Mouse (Mus musculus) stomach, postnatal 0 days (tissue): ENCODE results near the gene Lrrc49. TPM values are rescaled to one million over a fixed set of nuclear protein-coding genes. Genes with fewer than 3 reads are reported as not detected.
A peak's percentile ranks its signal among the peaks of the same experiment; 100 is the strongest.

Experiments used
- ATAC-seq: fragments of 200-750 bp; cut with Nextera tagmentation; 2 replicates; pipeline ENCODE4 v1.8.0; 2017; ENCODE audit not compliant: low FRiP score, low TSS enrichment
- DNase-seq: peaks from one replicate; pipeline ENCODE4 v3.0.0-alpha.2; 2016; ENCODE audit warnings: low spot score
- H3K27ac ChIP-seq: fragments of 300-500 bp; sonication (generic); replicated peaks from 2 replicates; pipeline ENCODE4 v1.5.1; 2014; ENCODE audit warnings: mild to moderate bottlenecking, control low read depth
- H3K27me3 ChIP-seq: fragments of 300-500 bp; sonication (generic); 2 replicates; pipeline ENCODE4 v1.6.1; 2014; ENCODE audit warnings: low read length; ENCODE audit not compliant: control insufficient read depth, insufficient read depth
- H3K36me3 ChIP-seq: fragments of 300-500 bp; sonication (generic); 2 replicates; pipeline ENCODE4 v1.6.1; 2014; ENCODE audit warnings: low read length, mixed read lengths; ENCODE audit not compliant: control insufficient read depth, insufficient read depth
- H3K4me1 ChIP-seq: fragments of 300-500 bp; sonication (generic); replicated peaks from 2 replicates; pipeline ENCODE4 v1.6.1; 2014; ENCODE audit warnings: antibody characterized with exemption; ENCODE audit not compliant: control insufficient read depth, insufficient read depth
- H3K4me2 ChIP-seq: fragments of 300-500 bp; sonication (generic); replicated peaks from 2 replicates; pipeline ENCODE4 v1.6.1; 2014; ENCODE audit warnings: low read depth, mild to moderate bottlenecking, control low read depth, moderate library complexity
- H3K4me3 ChIP-seq: fragments of 300-500 bp; sonication (generic); 2 replicates; pipeline ENCODE4 v1.5.1; 2014; ENCODE audit warnings: low read depth, low read length, control low read depth
- H3K9ac ChIP-seq: fragments of 300-500 bp; sonication (generic); 2 replicates; pipeline ENCODE4 v1.6.1; 2014; ENCODE audit warnings: mild to moderate bottlenecking, low read length, control low read depth, mixed read lengths
- H3K9me3 ChIP-seq: fragments of 300-500 bp; sonication (generic); 2 replicates; pipeline ENCODE4 v1.6.1; 2016; ENCODE audit warnings: low read length; ENCODE audit not compliant: control insufficient read depth
- CTCF ChIP-seq: IDR thresholded peaks from 2 replicates; pipeline ENCODE4 v1.5.1; 2016; ENCODE audit warnings: antibody characterized with exemption, low read depth, mild to moderate bottlenecking, moderate library complexity
- EP300 ChIP-seq: optimal IDR thresholded peaks from 2 replicates; pipeline ENCODE3; 2016; ENCODE audit warnings: antibody characterized with exemption
- WGBS: fragments of 180-500 bp; shearing (Covaris S2); extraction: QIAGEN DNeasy Blood & Tissue Kit; methylation state at CpG from one replicate; pipeline ENCODE4 v1.1.7; 2014; 5-methylcytosine and 5-hydroxymethylcytosine counted together
- polyA plus RNA-seq: library from polyadenylated mRNA; unstranded; fragments of >200 nt; fragmentation: Nextera tagmentation; extraction: Ambion mirVana; gene quantifications from 2 replicates; pipeline ENCODE4 v1.2.1, GENCODE M21; 2015

The Lrrc49 gene
- polyA plus RNA-seq, 1 experiment from 2014 or later: 10.5 TPM

- no peaks in the 10 kb centered on the region for H3K9me3 ChIP-seq
- H3K9ac ChIP-seq: no peak overlapping the region
- ATAC-seq: peak; percentile 85
- 0 out of 2 replicates have a peak overlapping the region, but pooled peaks have one; percentile 35 for H3K27ac ChIP-seq
- DNase-seq: peak; percentile 70
- H3K4me2 ChIP-seq: peak overlapping the region; percentile 34
- no peaks in the 10 kb centered on the region for H3K27me3 ChIP-seq
- no peaks in the 10 kb centered on the region for H3K36me3 ChIP-seq
- no peak overlapping the region for H3K4me3 ChIP-seq
- peak; percentile 71 for TF ChIP-seq CTCF
- no peak for TF ChIP-seq EP300
- 29% methylated on average over 20 of the region's 20 CpGs for WGBS
- H3K4me1 ChIP-seq: 0 out of 2 replicates have a peak, but pooled peaks cover 4% of the 10 kb centered on the region
These were observed 125.3 kb downstream of the Lrrc49 start for GRCm38 (mm10) chr9:60562443-60563371.

- no peaks in the 10 kb centered on the region for H3K9me3 ChIP-seq
- H3K27me3 ChIP-seq: no peaks in the 10 kb centered on the region
- DNase-seq (no peak), ATAC-seq (no peak)
- no peaks in the 10 kb centered on the region for H3K36me3 ChIP-seq
- WGBS: 49% methylated on average over 9 of the region's 9 CpGs
- H3K9ac ChIP-seq: no peak overlapping the region
- H3K4me2 ChIP-seq: 0 out of 2 replicates have a peak overlapping the region, but pooled peaks have one; percentile 34
- no peak overlapping the region for H3K4me3 ChIP-seq
- no peak overlapping the region for H3K27ac ChIP-seq
- 0 out of 2 replicates have a peak, but pooled peaks cover 4% of the 10 kb centered on the region for H3K4me1 ChIP-seq
- TF ChIP-seq EP300: no peak
- no peak for TF ChIP-seq CTCF
These were observed 126.2 kb downstream of the Lrrc49 start for GRCm38 (mm10) chr9:60561641-60562289.

- Histone ChIP-seq H3K4me3 (no peak overlapping the region), H3K36me3 (no peaks in the 10 kb centered on the region), H3K27me3 (no peaks in the 10 kb centered on the region), H3K27ac (no peak overlapping the region), H3K4me1 (0 out of 2 replicates have a peak, but pooled peaks cover 4% of the 10 kb centered on the region), H3K9ac (no peak overlapping the region), H3K4me2 (no peak overlapping the region), H3K9me3 (no peaks in the 10 kb centered on the region)
- DNase-seq: no peak
- ATAC-seq: no peak
- WGBS: 79% methylated on average over 3 of the region's 3 CpGs
- no peak for TF ChIP-seq EP300
- no peak for TF ChIP-seq CTCF
These were observed 129.5 kb downstream of the Lrrc49 start for GRCm38 (mm10) chr9:60558507-60558906.

- Histone ChIP-seq H3K9ac (no peak overlapping the region), H3K9me3 (no peaks in the 10 kb centered on the region), H3K27me3 (no peaks in the 10 kb centered on the region), H3K4me3 (no peak overlapping the region), H3K36me3 (no peaks in the 10 kb centered on the region), H3K27ac (no peak overlapping the region), H3K4me2 (no peak overlapping the region), H3K4me1 (no peaks in the 10 kb centered on the region)
- TF ChIP-seq EP300 (no peak), CTCF (peak; percentile 55)
- ATAC-seq: no peak
- DNase-seq: no peak
- WGBS: 90% methylated on average over 4 of the region's 4 CpGs
These were observed 136.7 kb downstream of the Lrrc49 start for GRCm38 (mm10) chr9:60551238-60551637.

GRCm38 (mm10) chr9:60548182-60548581 lies 139.8 kb downstream of the Lrrc49 start:
- peak; percentile 82 for DNase-seq
- WGBS: 26% methylated on average over 4 of the region's 4 CpGs
- Histone ChIP-seq H3K9me3 (no peaks in the 10 kb centered on the region), H3K4me1 (no peaks in the 10 kb centered on the region; the same call in 1 of the 2 replicates), H3K27me3 (no peaks in the 10 kb centered on the region), H3K4me3 (no peak overlapping the region), H3K9ac (no peak overlapping the region), H3K36me3 (no peaks in the 10 kb centered on the region), H3K4me2 (no peak overlapping the region), H3K27ac (no peak overlapping the region)
- peak; percentile 36; the same call in 1 of the 2 replicates for ATAC-seq
- TF ChIP-seq EP300: no peak
- TF ChIP-seq CTCF: peak; percentile 95
